Mouse (Mus musculus) spleen, postnatal 10 days (tissue): ENCODE measurements around the gene Zkscan17.
"Not testable (repeated sequence)": the region's sequence is repeated elsewhere in the genome, so short reads cannot be mapped to it uniquely, and the experiment has no call there.

Source experiments
- DNase-seq, 2 experiments: peaks; one replicate each; pipeline ENCODE4 v3.0.0; 2021 to 2022; ENCODE audit warnings: low spot score in 2 of 2

Zkscan17 gene

DNA sequence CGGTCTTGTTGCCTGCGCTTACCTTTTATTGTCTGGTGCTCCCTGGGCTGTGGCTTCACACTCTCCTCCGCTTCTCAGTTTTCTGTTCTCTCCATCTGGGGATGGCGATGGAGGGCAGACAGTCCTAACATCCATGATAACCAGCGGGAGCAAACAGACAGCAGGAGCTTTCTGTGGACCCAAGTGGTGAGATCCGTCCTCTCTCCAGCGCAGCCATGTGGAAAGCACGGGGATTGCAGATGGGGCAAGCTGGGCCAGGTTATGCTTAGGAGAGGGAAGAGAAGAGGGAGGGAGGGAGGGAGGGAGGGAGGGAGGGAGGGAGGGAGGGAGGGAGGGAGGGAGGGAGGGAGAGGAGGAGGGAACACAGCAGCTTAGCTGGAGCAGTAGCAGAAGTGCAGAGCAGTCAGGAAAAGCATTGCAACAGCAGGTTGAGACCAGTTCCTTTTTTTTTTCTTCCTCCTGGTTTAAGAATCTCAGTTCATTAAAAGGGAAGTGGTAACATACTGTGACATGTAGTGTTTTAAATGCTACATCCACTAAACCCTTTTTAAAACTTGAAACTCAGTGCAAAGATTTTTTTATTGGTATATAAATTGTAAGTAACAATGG, at the start of gene Zkscan17:
Gene Zkscan17, minus strand, starts transcription at position 280 of the 609 bp plus-strand sequence.
- DNase-seq, result no peak

DNA sequence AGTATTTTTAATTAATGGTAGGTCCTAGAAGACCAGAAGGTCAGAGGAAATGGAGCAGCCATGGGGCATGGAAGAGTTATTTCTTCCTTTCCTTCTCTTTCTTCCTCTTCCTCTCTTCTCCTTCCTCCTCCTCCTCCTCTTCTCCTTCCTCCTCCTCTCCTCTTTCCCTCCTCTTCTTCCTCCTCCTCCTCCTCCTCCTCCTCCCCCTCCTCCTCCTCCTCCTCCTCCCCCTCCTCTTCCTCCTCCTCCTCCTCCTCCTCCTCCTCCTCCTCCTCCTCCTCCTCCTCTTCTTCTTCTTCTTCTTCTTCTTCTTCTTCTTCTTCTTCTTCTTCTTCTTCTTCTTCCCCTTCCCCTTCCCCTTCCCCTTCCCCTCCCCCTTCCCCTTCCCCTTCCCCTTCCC, 49.6 kb upstream of the Zkscan17 start, which contains the start of gene Olfr222:
Gene Olfr222, minus strand, starts transcription at position 101 of the 400 bp plus-strand sequence.
- not testable (repeated sequence) for DNase-seq

DNA sequence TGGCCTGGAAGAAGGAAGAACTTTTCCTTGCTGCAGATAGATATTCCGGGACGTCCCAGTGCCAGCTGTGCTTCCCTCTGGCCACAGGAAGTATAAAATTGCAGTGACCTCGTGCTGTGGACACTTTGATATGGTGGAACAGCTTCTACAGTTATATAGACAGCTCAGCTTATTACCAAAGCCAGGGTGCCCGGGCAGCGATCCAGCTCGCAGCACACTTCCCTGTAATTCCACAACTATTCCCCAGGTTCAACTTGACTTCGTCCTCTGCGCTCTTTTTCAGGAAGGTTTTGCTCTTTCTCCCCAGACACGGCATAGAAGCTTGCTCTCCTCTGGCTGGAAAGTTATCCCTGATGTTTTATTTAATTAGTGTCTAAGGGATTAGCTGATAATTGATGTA, 49.2 kb upstream of the Zkscan17 start:
- DNase-seq, result no peak

DNA sequence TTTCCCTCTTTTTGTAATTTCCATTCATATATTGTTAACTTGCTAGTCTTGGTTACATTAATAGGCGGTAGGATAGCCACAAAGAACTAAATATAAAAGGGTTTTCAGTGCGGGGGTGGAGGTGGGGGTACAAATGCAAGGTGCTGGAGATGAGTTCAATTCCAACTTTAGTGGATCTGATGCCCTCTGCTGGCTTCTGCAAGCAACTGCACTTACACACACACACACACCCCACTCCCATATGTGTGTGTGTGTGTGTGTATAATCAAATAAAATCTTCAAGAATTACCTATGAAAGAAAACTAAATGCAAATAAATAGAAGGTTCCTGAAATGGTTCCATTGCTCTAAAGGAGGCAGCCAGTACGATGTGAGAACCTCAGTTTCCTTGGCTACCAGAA, 42.8 kb upstream of the Zkscan17 start:
- peak in 1 of 2 experiments; percentile 22 for DNase-seq

DNA sequence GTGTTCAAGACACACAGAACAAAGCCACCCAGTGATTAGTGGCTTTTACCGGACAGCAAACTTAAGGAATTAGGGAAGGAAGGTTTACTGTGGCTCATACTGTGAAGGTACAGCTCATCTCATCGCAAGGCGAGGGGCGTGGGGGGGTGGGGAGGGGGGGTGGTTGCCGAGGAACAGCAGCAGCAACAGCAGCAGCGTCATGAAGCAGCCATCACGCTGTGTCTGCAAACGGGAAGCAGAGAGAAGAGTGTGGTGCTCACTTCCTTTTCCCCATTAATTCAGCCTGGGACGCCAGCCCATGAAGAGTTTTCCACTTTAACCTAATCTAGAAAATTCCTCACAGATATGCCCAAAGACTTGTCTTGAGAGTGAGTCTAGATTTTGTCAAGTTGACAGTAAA, 36.3 kb upstream of the Zkscan17 start:
- DNase-seq, result no peak

DNA sequence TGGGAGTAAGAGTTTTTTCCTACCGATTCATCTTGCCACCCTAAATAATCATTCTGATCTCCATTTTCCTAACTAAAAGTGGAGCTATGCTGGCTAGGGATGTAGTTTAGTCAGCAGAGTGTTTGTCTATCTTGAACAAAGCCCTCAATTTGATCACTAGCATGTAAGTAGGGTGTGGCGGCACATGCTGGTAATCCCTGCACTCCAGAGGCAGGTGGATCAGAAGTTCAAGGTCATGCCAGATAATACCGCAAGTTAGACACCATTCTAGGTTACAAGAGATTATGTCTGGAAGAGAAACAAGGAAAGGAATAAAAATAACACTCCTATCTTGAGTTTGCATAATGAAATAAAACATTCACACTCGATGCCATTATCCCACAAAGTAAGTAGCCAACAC, 35.8 kb upstream of the Zkscan17 start:
- no peak for DNase-seq

DNA sequence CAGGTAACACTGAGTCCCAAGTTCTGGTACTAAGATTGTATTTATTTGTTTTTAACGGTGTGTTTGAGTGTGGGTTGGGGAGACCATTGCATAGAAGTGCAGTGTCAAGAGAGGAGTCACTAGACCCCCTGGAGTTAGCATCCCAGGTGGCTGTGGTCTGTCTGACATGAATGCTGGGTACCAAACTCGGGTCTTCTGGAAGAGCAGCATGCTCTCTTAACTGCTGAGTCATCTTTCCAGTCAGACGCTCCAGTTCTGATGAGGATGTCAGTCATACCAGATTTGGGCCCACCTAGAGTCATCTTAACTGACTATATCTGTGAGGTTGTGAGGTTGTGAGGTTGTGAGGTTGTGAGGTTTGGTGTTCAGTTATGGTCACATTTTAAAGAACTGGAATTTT, 34.4 kb upstream of the Zkscan17 start:
- DNase-seq, result no peak

DNA sequence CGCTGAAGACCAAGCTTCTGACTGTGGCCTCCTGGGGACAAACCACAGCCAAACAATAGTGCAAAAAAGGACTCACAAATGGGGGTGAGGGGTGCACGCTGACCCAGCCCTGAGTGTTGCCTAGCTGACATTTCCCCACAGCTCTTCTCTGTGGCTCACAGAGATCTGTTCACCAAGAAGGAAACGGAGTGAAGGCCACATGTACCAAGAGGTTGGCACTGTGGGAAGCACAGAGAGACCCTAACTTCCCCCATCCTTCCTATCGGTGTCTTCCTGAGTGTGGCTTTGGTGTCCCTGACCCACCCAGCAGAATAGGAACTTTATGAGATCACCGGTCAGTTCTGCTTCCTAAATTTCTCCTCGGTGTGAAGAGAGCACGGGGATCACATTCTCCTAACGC, 28.0 kb upstream of the Zkscan17 start:
- DNase-seq, result no peak

DNA sequence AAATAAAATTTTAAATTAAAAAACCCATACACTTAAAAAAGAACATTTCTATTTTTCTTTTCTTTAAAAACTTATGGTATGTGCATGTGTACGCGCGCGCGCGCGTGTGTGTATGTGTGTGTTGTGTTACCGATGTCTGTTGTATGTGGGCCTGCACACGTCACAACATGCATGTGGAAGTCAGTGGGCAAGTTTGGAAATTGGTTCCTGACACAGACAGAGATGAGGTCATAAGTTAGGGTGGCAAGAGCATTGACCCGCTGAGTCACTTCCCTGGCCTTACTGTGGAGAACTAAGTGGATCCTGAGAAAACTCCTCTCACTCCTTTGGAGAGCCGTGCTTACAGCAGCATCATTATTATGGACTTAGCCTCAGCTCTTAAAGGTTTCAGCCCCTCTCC, 27.6 kb upstream of the Zkscan17 start:
- no peak for DNase-seq

DNA sequence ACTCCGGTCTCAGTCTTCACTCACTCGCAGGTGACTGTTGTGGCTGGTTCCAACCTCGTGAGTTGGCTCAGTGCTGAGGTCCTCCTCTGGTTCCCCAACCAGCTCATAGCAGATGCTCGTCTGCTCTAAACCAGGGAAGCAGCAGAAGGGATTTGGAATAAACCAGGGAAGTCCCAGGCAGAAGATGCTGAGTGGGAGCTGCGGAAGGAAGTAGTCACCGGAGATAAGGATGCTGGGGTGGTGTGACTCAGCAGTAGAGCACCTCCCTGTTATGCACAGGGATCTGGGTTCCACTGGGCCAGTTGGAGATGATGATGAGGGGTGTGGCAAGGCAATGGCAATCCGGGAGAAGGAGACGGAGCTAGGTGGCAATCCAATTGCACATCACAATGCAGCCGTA, 17.5 kb upstream of the Zkscan17 start:
- no peak for DNase-seq

DNA sequence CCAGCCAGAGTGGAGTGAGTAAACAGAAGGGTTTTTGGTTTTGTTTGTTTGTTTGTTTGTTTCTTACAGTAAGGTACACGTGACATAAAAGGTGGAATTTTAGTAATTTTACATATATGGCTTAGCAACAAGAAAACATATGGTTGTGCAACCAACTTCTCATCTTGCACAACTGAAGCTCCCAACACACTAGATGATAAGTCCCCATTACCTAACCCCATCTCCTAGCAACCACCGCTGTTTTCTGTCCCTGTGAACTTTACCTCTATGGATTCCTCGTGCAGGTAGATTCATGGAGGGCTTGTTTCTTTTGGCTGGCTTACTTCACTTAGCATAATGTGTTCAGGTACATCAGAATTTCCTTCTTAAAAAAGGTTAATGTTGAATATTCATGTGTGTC, 16.8 kb upstream of the Zkscan17 start:
- DNase-seq, result no peak

DNA sequence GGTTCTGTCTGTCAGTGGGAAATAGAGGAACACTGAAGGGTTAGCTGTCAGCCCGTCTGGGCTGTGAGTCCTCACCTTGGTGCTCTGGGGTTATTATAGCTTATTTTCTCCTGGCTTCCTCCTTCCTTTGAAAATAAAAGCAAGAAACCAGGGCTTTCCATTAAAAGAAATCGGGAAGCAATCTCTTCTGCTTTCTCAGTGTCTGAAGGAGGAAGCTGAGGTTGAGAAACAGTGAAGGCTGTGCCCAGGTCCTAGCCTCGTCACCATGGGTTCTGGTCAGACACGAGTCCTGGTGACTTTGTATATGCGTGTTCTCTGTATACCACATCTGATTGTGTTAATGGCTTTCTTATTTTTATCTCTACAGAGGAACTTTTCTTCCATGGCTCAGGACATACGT, 15.9 kb upstream of the Zkscan17 start:
- DNase-seq, result no peak

DNA sequence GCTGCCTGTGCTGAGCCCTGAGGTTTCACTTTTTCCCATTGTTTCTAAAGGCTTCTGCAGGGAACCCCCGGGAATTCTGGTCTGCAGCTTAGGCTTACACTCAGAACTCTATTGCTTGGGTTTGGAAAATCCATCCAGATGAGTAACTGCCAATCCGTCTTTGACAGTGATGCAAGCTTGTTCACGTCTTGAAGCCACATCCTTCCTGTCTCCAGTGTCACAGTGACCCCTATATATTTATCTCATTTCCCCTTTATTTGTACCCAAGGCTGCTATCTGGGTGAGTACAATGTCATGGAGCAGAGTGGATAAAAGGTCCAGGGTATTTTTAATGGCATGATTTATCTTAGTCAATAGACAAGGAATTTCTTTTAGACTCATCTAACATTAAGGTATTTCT, 14.8 kb upstream of the Zkscan17 start, which contains the start of gene Nlrp3:
Gene Nlrp3, plus strand, starts transcription at position 245 of the 400 bp plus-strand sequence.
- DNase-seq, result no peak

DNA sequence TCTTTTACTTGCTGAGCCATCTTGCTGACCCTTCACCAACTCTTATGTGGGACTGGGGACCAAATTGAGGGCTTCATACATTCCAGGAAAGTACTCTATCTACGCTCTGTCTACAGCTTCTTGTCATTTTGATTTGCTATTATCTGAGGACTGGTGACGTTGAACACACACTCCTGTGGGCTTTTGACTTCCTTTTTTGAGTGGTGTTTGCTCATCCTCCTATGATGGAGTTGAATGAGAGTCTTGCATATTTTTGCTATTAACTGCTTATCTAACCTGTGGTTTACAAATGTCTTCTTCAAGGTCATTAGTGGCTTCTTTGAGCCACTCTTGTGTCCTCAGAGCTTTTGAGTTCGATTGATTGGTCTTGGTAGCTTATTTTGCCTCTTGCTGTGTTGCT, 13.6 kb upstream of the Zkscan17 start:
- DNase-seq, result no peak

DNA sequence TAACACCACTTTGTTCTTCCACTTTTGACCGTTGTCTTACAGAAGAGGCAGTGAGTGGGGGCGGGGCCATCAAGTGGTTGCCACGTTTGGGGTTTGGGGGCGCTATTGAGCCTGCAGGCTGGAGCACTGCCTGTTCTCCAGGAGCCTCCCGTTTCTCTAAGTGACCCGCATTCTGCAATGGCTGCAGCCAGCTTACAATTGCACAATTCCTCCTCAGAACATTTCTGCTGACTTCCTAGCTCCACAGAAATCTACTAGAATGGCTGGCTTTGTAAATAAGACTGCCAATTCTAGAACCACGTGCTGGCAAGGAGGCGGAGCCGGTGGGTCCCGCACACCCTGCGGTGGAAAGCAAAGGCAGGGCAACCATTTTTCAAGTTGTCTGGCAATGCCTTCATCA, 11.8 kb upstream of the Zkscan17 start:
- peak in 1 of 2 experiments; percentile 61 for DNase-seq

DNA sequence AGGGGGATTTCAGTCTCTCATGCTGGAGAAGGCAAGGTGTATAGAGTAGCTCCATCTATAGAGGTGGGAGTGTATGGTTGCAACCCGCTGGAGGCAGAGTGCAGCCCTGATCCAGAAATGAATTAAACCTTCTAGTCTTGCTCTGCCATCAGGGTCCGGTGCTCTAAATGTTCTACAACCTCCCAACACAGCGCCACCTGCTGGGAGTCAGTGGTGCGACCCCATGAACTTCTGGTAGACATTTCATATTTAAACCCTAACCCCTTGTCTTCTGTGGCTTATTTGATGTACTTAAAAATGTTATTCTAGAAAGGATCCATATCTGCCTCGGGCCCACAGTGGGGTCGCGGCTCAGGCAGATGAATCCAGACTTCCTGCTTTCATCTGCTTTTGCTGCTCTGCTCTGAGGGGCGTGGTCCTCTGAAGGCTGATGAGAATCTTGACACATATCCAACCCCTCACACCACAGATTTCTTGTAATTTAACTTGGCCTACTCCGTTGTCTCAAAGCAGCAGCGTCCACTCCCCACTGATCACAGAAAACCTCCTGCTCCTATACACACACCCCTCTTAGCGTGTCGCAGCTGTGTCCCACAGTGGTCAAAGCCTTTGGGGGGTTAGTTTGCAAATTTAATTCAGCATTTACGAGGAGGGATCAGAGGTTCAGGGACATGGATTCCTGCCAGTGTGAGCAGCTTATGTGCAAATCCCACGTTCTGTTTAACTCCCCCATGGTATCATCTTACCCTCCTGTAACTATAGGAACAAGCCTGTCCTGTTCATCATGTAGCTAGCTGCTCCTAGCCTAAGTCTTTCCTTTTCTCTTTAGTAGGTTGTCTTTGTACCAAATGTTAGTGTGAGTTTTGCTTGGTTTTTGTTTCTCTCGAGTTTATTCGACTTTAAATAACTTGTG, 10.9 kb upstream of the Zkscan17 start:
- DNase-seq, result peak; percentile 16 to 75

DNA sequence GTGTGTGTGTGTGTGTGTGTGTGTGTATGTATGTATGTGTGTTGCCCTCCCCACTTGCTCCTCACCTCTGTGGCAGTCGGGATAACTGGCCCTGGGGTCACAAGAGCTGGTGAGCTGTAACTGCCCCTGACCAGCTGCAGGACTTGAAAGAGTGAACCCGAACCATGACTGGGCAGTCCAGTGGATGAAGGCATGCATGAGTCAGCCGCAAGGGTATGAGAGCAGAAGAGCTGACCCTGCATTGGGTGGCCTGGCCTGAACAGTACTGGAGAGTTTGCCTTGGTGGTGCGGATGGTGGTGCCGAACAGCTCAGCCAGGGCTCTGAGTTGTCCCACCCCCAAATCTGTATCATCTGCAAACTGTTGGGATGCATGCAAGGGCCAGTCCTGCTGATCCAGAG, 5.0 kb upstream of the Zkscan17 start:
- DNase-seq, result no peak

DNA sequence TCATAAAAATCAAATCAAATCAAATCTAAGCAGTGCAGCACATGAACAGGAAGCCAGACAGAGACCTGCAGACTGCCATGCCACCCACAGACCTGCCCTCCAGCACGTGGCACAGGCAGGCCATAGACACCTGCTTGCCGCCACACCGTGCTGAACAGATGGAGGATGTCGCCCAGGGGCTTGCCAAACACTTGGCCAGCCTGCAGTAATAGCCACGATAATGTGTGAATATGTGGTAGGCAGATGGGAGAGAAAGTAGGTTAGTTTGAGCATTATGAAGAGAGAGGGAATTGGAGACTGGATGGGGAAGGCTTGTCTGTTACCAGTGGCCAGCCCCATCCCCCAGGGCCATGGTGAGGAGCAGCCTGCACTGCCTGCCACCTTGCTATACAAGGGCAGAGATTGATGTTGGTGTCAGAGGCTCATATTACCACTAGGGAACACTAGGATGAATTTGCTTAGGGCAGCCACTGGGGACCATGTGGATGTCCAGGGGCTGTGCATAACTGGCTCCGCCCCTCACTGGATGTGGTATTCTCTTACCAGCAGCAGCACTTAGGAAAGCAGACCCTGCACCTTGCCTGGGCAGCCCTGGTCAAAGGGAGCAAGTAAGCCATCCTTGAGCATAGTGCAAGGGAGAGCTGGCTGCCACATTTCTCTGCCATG, 4.5 kb upstream of the Zkscan17 start:
- no peak for DNase-seq

DNA sequence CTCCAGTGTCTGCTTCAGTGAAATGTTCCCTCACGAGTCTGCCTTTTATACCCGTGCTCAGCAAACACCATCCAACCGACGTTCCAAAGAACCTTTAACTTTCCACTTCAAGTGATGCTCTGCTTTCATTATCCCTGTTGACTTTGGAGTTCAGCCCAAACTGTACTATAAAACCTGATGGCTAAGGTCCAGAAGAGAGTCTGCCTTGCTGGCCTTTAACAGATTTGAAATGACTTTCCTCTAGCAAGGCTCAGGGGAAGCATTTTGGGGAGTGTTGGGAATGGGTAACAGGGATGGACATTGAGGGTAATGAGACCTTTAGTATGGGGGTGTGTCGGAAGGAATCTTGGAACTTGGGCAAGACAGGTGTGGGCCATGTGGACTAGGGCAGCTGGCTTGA, 3.7 kb upstream of the Zkscan17 start:
- DNase-seq, result no peak

DNA sequence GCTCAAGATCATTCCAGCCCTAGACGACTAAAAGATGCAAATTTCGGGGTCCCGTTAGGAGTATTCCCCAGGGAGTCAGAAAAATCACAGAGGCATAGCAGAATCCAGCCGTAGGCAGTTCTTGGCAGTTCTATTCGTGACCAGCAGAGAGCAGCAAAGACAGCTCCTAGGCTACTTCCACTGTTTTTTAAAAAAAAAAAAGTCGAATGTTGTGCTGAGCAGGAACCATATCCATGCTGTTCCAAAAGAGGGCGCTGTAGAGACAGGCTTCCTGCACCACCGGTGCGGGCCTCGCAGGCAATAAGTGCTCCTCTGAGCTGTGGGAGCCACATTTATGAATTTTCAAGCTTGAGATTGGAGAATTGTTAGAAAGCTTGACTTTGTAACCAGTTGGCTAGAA, 1.3 kb downstream of the Zkscan17 start:
- peak in 1 of 2 experiments; percentile 75 for DNase-seq

DNA sequence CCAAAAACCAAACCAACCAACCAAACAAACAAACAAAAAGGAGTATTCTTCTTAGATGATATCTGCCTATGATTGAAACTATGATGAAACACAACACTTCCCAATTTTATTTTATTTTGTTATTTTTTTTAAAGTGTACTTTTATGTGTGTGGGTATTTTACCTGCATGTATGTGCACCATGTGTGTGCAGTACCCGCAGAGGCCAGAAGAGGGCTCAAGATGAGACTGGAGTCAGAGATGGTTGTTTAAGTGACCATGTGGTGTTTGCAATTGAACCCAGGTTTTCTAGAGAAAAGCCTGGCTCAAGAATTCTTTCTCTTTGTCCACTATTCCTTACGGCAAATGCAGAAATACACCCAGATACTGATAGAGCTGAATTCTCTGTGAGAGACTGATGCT, 2.4 kb downstream of the Zkscan17 start:
- no peak for DNase-seq

DNA sequence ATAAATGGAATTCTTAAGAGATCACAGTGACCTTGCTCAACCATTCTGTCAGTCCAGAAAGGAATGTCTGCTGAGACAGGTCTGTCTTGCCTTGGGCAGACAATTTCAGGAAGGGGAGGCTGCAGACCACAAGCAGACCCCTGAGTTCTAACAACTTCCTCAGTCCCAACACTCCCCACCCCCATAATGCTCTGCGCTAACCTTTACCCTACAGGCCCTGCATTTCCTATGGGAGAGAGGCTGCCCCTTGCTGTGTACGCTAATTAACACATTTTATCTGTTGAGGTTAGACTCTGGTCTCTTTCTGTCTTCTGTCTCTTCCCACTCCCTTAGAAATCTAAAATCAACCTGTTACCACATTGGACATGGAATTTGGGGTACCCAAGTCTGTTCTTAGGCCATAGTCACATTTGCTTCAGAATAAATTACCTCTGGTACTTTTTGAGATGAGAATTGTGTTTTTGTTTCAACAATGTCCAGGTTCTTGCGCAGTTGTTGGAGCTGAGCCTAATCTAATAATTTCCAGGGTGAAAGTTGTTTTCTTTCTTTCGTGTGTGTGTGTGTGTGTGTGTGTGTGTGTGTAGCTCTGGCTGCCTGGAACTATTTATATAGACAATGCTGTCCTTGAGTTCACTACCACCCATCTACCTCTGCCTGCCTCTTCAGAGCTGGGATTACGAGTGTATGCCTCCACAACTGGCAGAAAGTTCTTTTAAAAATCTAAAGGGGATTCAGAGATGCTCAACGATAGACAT, 6.6 kb downstream of the Zkscan17 start:
- no peak for DNase-seq
